Mouse (Mus musculus): Measurements from ENCODE around the gene Sf3a2. TPM values are rescaled to one million over a fixed set of nuclear protein-coding genes. Genes with fewer than 3 reads are reported as not detected.
A peak's percentile ranks its signal among the peaks of the same experiment; 100 is the strongest.

The Sf3a2 gene
- polyA plus RNA-seq, 1 experiment from 2014 or later, result 55.6 TPM

- H3K4me2 ChIP-seq (replicated peaks), result no peak overlapping the region
- DNase-seq (ENCODE audit: low spot score) (no peak), ATAC-seq (ENCODE audit: low FRiP score) (no peak)
- H3K9me3 ChIP-seq (ENCODE audit: control insufficient read depth, low read length), result no peaks in the 10 kb centered on the region
- no peaks in the 10 kb centered on the region for H3K27me3 ChIP-seq (ENCODE audit: control insufficient read depth, insufficient read depth, low read length)
- no peak overlapping the region for H3K27ac ChIP-seq
- H3K4me1 ChIP-seq (replicated peaks; ENCODE audit: control insufficient read depth, insufficient read depth, low read length), result no peaks in the 10 kb centered on the region
- 83% methylated on average over 2 of the region's 2 CpGs for WGBS
- H3K36me3 ChIP-seq (replicated peaks; ENCODE audit: control insufficient read depth, insufficient read depth), result peaks cover 99% of the 10 kb centered on the region
- H3K4me3 ChIP-seq (replicated peaks; ENCODE audit: low read length), result no peak overlapping the region
- no peak overlapping the region for H3K9ac ChIP-seq
Observed at GRCm38 (mm10) chr10:80787517-80787916, 10.5 kb upstream of the Sf3a2 start.

- DNase-seq (ENCODE audit: low spot score) (no peak), ATAC-seq (ENCODE audit: low FRiP score) (no peak)
- no peak overlapping the region for H3K4me3 ChIP-seq (replicated peaks; ENCODE audit: low read length)
- no peaks in the 10 kb centered on the region for H3K9me3 ChIP-seq (ENCODE audit: control insufficient read depth, low read length)
- peaks cover 99% of the 10 kb centered on the region for H3K36me3 ChIP-seq (replicated peaks; ENCODE audit: control insufficient read depth, insufficient read depth)
- 88% methylated on average over 19 of the region's 19 CpGs for WGBS
- no peaks in the 10 kb centered on the region for H3K4me1 ChIP-seq (replicated peaks; ENCODE audit: control insufficient read depth, insufficient read depth, low read length)
- H3K27me3 ChIP-seq (ENCODE audit: control insufficient read depth, insufficient read depth, low read length), result no peaks in the 10 kb centered on the region
- no peak overlapping the region for H3K4me2 ChIP-seq (replicated peaks)
- no peak overlapping the region for H3K27ac ChIP-seq
- H3K9ac ChIP-seq, result no peak overlapping the region
Observed at GRCm38 (mm10) chr10:80790761-80791404, 7.1 kb upstream of the Sf3a2 start.

GRCm38 (mm10) chr10:80791476-80792174 is 6.4 kb upstream of the Sf3a2 start:
- H3K9ac ChIP-seq, result no peak overlapping the region
- H3K27ac ChIP-seq, result no peak overlapping the region
- 84% methylated on average over 33 of the region's 33 CpGs for WGBS

GRCm38 (mm10) chr10:80792175-80793032 is 5.6 kb upstream of the Sf3a2 start:
- DNase-seq (ENCODE audit: low spot score), result no peak

More at GRCm38 (mm10) chr10:80791476-80792174, 6.4 kb upstream of the Sf3a2 start:
- Histone ChIP-seq H3K36me3 (replicated peaks; ENCODE audit: control insufficient read depth, insufficient read depth) (peaks cover 99% of the 10 kb centered on the region), H3K4me3 (replicated peaks; ENCODE audit: low read length) (no peak overlapping the region), H3K9me3 (ENCODE audit: control insufficient read depth, low read length) (no peaks in the 10 kb centered on the region), H3K4me1 (replicated peaks; ENCODE audit: control insufficient read depth, insufficient read depth, low read length) (peaks cover 2% of the 10 kb centered on the region; the same call in 1 of the 2 replicates), H3K4me2 (replicated peaks) (no peak overlapping the region), H3K27me3 (ENCODE audit: control insufficient read depth, insufficient read depth, low read length) (no peaks in the 10 kb centered on the region)
- no peak for ATAC-seq (ENCODE audit: low FRiP score)
- no peak for DNase-seq (ENCODE audit: low spot score)

GRCm38 (mm10) chr10:80793033-80793784 is 4.8 kb upstream of the Sf3a2 start:
- Histone ChIP-seq H3K36me3 (replicated peaks; ENCODE audit: control insufficient read depth, insufficient read depth) (peaks cover 83% of the 10 kb centered on the region), H3K9me3 (ENCODE audit: control insufficient read depth, low read length) (no peaks in the 10 kb centered on the region), H3K9ac (no peak overlapping the region), H3K4me2 (replicated peaks) (no peak overlapping the region), H3K27me3 (ENCODE audit: control insufficient read depth, insufficient read depth, low read length) (no peaks in the 10 kb centered on the region), H3K4me1 (replicated peaks; ENCODE audit: control insufficient read depth, insufficient read depth, low read length) (peaks cover 9% of the 10 kb centered on the region; the same call in 1 of the 2 replicates), H3K27ac (no peak overlapping the region), H3K4me3 (replicated peaks; ENCODE audit: low read length) (no peak overlapping the region)
- ATAC-seq (ENCODE audit: low FRiP score) (no peak), DNase-seq (ENCODE audit: low spot score) (no peak)
- 92% methylated on average over 13 of the region's 13 CpGs for WGBS

More at GRCm38 (mm10) chr10:80792175-80793032, 5.6 kb upstream of the Sf3a2 start:
- no peaks in the 10 kb centered on the region for H3K27me3 ChIP-seq (ENCODE audit: control insufficient read depth, insufficient read depth, low read length)
- no peak overlapping the region for H3K4me3 ChIP-seq (replicated peaks; ENCODE audit: low read length)
- no peak overlapping the region for H3K27ac ChIP-seq
- H3K9me3 ChIP-seq (ENCODE audit: control insufficient read depth, low read length), result no peaks in the 10 kb centered on the region
- H3K4me1 ChIP-seq (replicated peaks; ENCODE audit: control insufficient read depth, insufficient read depth, low read length), result peaks cover 9% of the 10 kb centered on the region; the same call in 1 of the 2 replicates
- ATAC-seq (ENCODE audit: low FRiP score), result no peak
- H3K36me3 ChIP-seq (replicated peaks; ENCODE audit: control insufficient read depth, insufficient read depth), result peaks cover 91% of the 10 kb centered on the region
- WGBS, result 74% methylated on average over 41 of the region's 41 CpGs
- no peak overlapping the region for H3K4me2 ChIP-seq (replicated peaks)
- H3K9ac ChIP-seq, result no peak overlapping the region

- no peaks in the 10 kb centered on the region for H3K9me3 ChIP-seq (ENCODE audit: control insufficient read depth, low read length)
- H3K36me3 ChIP-seq (replicated peaks; ENCODE audit: control insufficient read depth, insufficient read depth), result peaks cover 77% of the 10 kb centered on the region
- DNase-seq (ENCODE audit: low spot score) (no peak), ATAC-seq (ENCODE audit: low FRiP score) (no peak)
- H3K27ac ChIP-seq, result no peak overlapping the region
- WGBS, result 83% methylated on average over 4 of the region's 4 CpGs
- no peaks in the 10 kb centered on the region for H3K27me3 ChIP-seq (ENCODE audit: control insufficient read depth, insufficient read depth, low read length)
- peaks cover 9% of the 10 kb centered on the region; the same call in 1 of the 2 replicates for H3K4me1 ChIP-seq (replicated peaks; ENCODE audit: control insufficient read depth, insufficient read depth, low read length)
- H3K4me2 ChIP-seq (replicated peaks), result no peak overlapping the region
- no peak overlapping the region for H3K9ac ChIP-seq
- H3K4me3 ChIP-seq (replicated peaks; ENCODE audit: low read length), result no peak overlapping the region
Observed at GRCm38 (mm10) chr10:80793803-80794202, 4.2 kb upstream of the Sf3a2 start.

GRCm38 (mm10) chr10:80794750-80795149 is 3.2 kb upstream of the Sf3a2 start:
- Histone ChIP-seq H3K4me1 (replicated peaks; ENCODE audit: control insufficient read depth, insufficient read depth, low read length) (peaks cover 16% of the 10 kb centered on the region), H3K27ac (no peak overlapping the region), H3K4me3 (replicated peaks; ENCODE audit: low read length) (no peak overlapping the region), H3K9me3 (ENCODE audit: control insufficient read depth, low read length) (no peaks in the 10 kb centered on the region), H3K4me2 (replicated peaks) (no peak overlapping the region), H3K36me3 (replicated peaks; ENCODE audit: control insufficient read depth, insufficient read depth) (peaks cover 68% of the 10 kb centered on the region), H3K9ac (no peak overlapping the region), H3K27me3 (ENCODE audit: control insufficient read depth, insufficient read depth, low read length) (no peaks in the 10 kb centered on the region)
- ATAC-seq (ENCODE audit: low FRiP score) (no peak), DNase-seq (ENCODE audit: low spot score) (no peak)
- 93% methylated on average over 8 of the region's 8 CpGs for WGBS

- H3K4me1 ChIP-seq (replicated peaks; ENCODE audit: control insufficient read depth, insufficient read depth, low read length), result peaks cover 20% of the 10 kb centered on the region
- ATAC-seq (ENCODE audit: low FRiP score) (no peak), DNase-seq (ENCODE audit: low spot score) (no peak)
- H3K4me3 ChIP-seq (replicated peaks; ENCODE audit: low read length), result no peak overlapping the region
- 89% methylated on average over 9 of the region's 9 CpGs for WGBS
- H3K9me3 ChIP-seq (ENCODE audit: control insufficient read depth, low read length), result no peaks in the 10 kb centered on the region
- H3K9ac ChIP-seq, result no peak overlapping the region
- H3K36me3 ChIP-seq (replicated peaks; ENCODE audit: control insufficient read depth, insufficient read depth), result peaks cover 63% of the 10 kb centered on the region
- H3K27ac ChIP-seq, result no peak overlapping the region
- H3K27me3 ChIP-seq (ENCODE audit: control insufficient read depth, insufficient read depth, low read length), result no peaks in the 10 kb centered on the region
- peak overlapping the region; percentile 98; the same call in 1 of the 2 replicates for H3K4me2 ChIP-seq (replicated peaks)
Observed at GRCm38 (mm10) chr10:80796307-80796848, 1.6 kb upstream of the Sf3a2 start.

Measured in hindbrain, embryonic 14.5 days (tissue).